Mouse (Mus musculus): ENCODE data around the gene Nisch. TPM values are rescaled to one million over a fixed set of nuclear protein-coding genes. Genes with fewer than 3 reads are reported as not detected.

Gene Nisch
- total RNA-seq, 4 experiments from 2014 or later, result 129 to 142 (median 131) TPM

GRCm38 (mm10) chr14:31130236-31131220 is 86.2 kb downstream of the Nisch start, which contains the start of gene Nt5dc2:
Gene Nt5dc2 (plus strand): TSS chr14:31131053.
- DNase-seq (ENCODE audit: low spot score), result peak; percentile 82

GRCm38 (mm10) chr14:31129326-31130235 is 87.2 kb downstream of the Nisch start:
- no peak for DNase-seq (ENCODE audit: low spot score)

GRCm38 (mm10) chr14:31128826-31129219 is 87.9 kb downstream of the Nisch start, which contains the start of gene Smim4:
Gene Smim4 (minus strand): TSS chr14:31128956.
- DNase-seq (ENCODE audit: low spot score), result peak; percentile 97

GRCm38 (mm10) chr14:31128101-31128825 is 88.5 kb downstream of the Nisch start:
- DNase-seq (ENCODE audit: low spot score), result peak; percentile 71

GRCm38 (mm10) chr14:31126826-31127225 is 89.9 kb downstream of the Nisch start:
- DNase-seq (ENCODE audit: low spot score), result no peak

GRCm38 (mm10) chr14:31125106-31126075 is 91.4 kb downstream of the Nisch start:
- DNase-seq (ENCODE audit: low spot score), result no peak

Other genes starting within 250 kb of the Nisch start
- 10 to 100 TPM; 24.1 to 27.0 (median 25.3) TPM for gene Glt8d1, start 215.5 kb downstream of the Nisch start, total RNA-seq (2022)
- gene Spcs1, start 215.3 kb downstream of the Nisch start, total RNA-seq (2022), result 100 to 1,000 TPM; 124 to 131 (median 126) TPM
- gene Pbrm1, start 197.8 kb downstream of the Nisch start, total RNA-seq (2022), result 10 to 100 TPM; 45.9 to 52.7 (median 50.3) TPM
- 10 to 100 TPM; 20.6 to 25.6 (median 25.0) TPM for gene Gnl3, start 197.8 kb downstream of the Nisch start, total RNA-seq (2022)
- gene Smim4, start 88.0 kb downstream of the Nisch start, total RNA-seq (2022), result 10 to 100 TPM; 63.7 to 95.7 (median 81.8) TPM
- 10 to 100 TPM; 20.2 to 21.7 (median 21.0) TPM for gene Nt5dc2, start 85.9 kb downstream of the Nisch start, total RNA-seq (2022)
- gene Stab1, start 48.3 kb downstream of the Nisch start, total RNA-seq (2022), result 10 to 100 TPM; 50.1 to 64.3 (median 57.1) TPM
- 1,000 to 10,000 TPM; 5,856 to 6,611 (median 6,322) TPM for gene Tnnc1, start 8.6 kb downstream of the Nisch start, total RNA-seq (2022)
- 10 to 100 TPM; 12.3 to 14.2 (median 13.2) TPM for gene Sema3g, start 914 bp upstream of the Nisch start, total RNA-seq (2022)
- gene Phf7, start 34.4 kb upstream of the Nisch start, total RNA-seq (2022), result 1 to 10 TPM; 3.2 to 5.2 (median 4.2) TPM
- 10 to 100 TPM; 42.1 to 46.9 (median 43.1) TPM for gene Bap1, start 34.5 kb upstream of the Nisch start, total RNA-seq (2022)
- gene Dnah1, start 107.0 kb upstream of the Nisch start, total RNA-seq (2022), result under 1 TPM in 2 of 4 experiments, not detected in 2; 0.03 to 0.06 TPM
- gene Capn7, start 119.7 kb upstream of the Nisch start, total RNA-seq (2022), result 10 to 100 TPM; 31.5 to 35.4 (median 32.6) TPM
- 10 to 100 TPM; 38.6 to 50.6 (median 50.1) TPM for gene Sh3bp5, start 219.1 kb upstream of the Nisch start, total RNA-seq (2022)

Data from heart, adult 8-10 months (tissue).